Mouse (Mus musculus) left cerebral cortex, adult 11 months (tissue): ENCODE measurements at regions not wholly inside any gene's neighbourhood (a gene's known extent, or its start where the extent isn't known, plus 50 kb on each side); places are given as distances from the start of the nearest gene placed in this dataset.

Source experiments
- DNase-seq: peaks from one replicate; pipeline ENCODE4 v3.0.0; 2022; ENCODE audit warnings: low spot score

- DNase-seq: peak; percentile 32
Measured at GRCm38 (mm10) chr1:154118374-154119004, 82.5 kb upstream of the Zfp648 start.

GRCm38 (mm10) chr1:154119611-154120010 is 81.4 kb upstream of the Zfp648 start:
- DNase-seq: no peak

GRCm38 (mm10) chr1:154120693-154121092 is 80.3 kb upstream of the Zfp648 start:
- peak; percentile 41 for DNase-seq

- DNase-seq: no peak
Measured at GRCm38 (mm10) chr1:154124981-154125380, 76.0 kb upstream of the Zfp648 start.

- DNase-seq: no peak
Measured at GRCm38 (mm10) chr1:154126487-154126886, 74.5 kb upstream of the Zfp648 start.

GRCm38 (mm10) chr1:154139488-154139887 is 61.5 kb upstream of the Zfp648 start:
- no peak for DNase-seq

GRCm38 (mm10) chr1:154143691-154144090 is 57.3 kb upstream of the Zfp648 start:
- DNase-seq: no peak

GRCm38 (mm10) chr1:154147001-154147571 is 53.9 kb upstream of the Zfp648 start:
- DNase-seq: no peak

GRCm38 (mm10) chr1:154148948-154149347 is 52.0 kb upstream of the Zfp648 start:
- no peak for DNase-seq

GRCm38 (mm10) chr1:154149431-154150143 is 51.4 kb upstream of the Zfp648 start:
- no peak for DNase-seq

- DNase-seq: peak; percentile 87
Measured at GRCm38 (mm10) chr1:154150167-154150851, 50.7 kb upstream of the Zfp648 start.
